Mouse (Mus musculus): ENCODE data around the gene Nanos3.

Nanos3 gene

GRCm38 (mm10) chr8:84126742-84127141, 58.3 kb downstream of the Nanos3 start:
- no peak for DNase-seq (ENCODE audit: low spot score in 2 of 2)

- no peak for DNase-seq (ENCODE audit: low spot score in 2 of 2)
Measured at GRCm38 (mm10) chr8:84125656-84126055, 59.4 kb downstream of the Nanos3 start, which contains the start of gene Podnl1. Gene Podnl1, plus strand, starts transcription at chr8:84125989.

Measured in frontal cortex, postnatal 25 days (tissue).